Mouse (Mus musculus): ENCODE results near the gene Kif26a. TPM values are rescaled to one million over a fixed set of nuclear protein-coding genes. Genes with fewer than 3 reads are reported as not detected.

Kif26a gene
- 2.5 TPM for polyA plus RNA-seq (2015; fragmentation: Illumina TruSeq; extraction: RNeasy Lipid Tissue Mini Kit (QIAGEN cat#74804); ENCODE audit: low read depth, low replicate concordance)

DNA sequence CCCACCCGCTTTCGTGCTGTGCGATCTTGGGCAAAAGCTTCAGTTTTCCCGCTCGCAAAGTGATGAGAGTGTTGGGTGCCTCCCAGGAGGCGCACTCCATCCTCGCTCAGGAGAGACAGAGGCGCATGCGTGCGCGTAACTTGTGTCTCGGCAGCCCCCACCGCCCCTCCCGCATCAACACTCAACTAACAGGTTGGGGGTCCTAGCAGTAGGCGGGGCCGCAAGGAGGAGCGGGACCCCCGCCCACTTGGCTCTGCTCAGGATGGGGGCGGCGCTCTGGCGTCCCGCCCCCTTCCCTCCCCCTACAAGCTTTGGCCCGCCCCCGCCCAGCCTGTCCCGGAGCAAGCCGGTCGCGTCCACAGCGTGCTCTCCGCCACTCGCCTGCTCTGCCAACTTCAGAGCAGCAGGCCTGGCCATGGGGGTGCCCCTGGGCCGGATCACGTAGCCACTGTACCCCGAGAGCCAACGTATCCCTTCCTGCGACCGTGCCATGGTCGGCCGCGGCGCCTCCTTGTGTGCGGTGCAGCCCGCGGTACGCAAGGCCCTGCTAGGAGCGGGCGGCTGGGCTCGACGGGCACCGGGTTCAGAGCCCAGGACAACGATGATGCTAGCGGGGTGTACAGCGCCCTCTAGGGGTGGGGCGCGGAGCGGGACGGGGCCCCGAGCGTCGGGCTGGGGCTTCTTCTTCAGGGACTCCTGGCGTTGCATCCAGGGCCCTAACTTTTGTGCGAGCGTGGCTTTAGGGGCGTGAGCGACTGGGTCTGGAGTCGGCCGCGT, at the start of gene Kif26a:
Kif26a (plus strand) TSS at position 334 of the 777 bp plus-strand sequence.

DNA sequence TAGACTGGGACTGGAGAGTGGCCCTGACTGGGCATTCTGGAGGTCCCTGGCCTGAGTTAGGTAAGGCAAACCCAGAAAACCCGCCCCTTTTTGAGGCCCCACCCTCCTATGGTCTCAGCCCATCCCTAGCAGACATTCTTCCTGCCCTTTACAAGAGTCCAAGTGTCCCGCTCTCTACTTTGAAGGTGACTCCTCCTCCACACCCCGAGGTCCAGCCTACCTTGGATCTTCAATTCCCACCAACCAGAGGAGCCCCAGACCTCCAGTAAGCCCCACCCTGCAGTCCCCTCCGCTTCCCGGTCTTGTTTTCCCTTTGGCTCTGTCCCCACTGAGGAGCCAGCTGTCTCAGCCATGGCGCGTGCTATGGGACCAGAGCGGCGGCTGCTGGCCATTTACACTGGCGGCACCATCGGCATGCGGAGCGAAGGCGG, 39.5 kb upstream of the Kif26a start, which contains the start of gene Aspg:
Aspg (plus strand) TSS at position 139 of the 431 bp plus-strand sequence.

Other genes with a start within 250 kb of the Kif26a start
- 39.0 TPM for gene Ppp1r13b, start 238.1 kb upstream of the Kif26a start, polyA plus RNA-seq (2015; fragmentation: Illumina TruSeq; extraction: RNeasy Lipid Tissue Mini Kit (QIAGEN cat#74804); ENCODE audit: low read depth, low replicate concordance)
- 1,068 TPM for gene Atp5mpl, start 179.2 kb upstream of the Kif26a start, polyA plus RNA-seq (2015; fragmentation: Illumina TruSeq; extraction: RNeasy Lipid Tissue Mini Kit (QIAGEN cat#74804); ENCODE audit: low read depth, low replicate concordance)
- gene Tdrd9, start 174.6 kb upstream of the Kif26a start, polyA plus RNA-seq (2015; fragmentation: Illumina TruSeq; extraction: RNeasy Lipid Tissue Mini Kit (QIAGEN cat#74804); ENCODE audit: low read depth, low replicate concordance): 0.24 TPM
- 1.5 TPM for gene Rd3l, start 164.9 kb upstream of the Kif26a start, polyA plus RNA-seq (2015; fragmentation: Illumina TruSeq; extraction: RNeasy Lipid Tissue Mini Kit (QIAGEN cat#74804); ENCODE audit: low read depth, low replicate concordance)
- 3.3 TPM for gene Aspg, start 39.5 kb upstream of the Kif26a start, polyA plus RNA-seq (2015; fragmentation: Illumina TruSeq; extraction: RNeasy Lipid Tissue Mini Kit (QIAGEN cat#74804); ENCODE audit: low read depth, low replicate concordance)